Mouse (Mus musculus) layer of hippocampus, postnatal 10 days (tissue): Measurements from ENCODE around the gene Hes6. TPM values are rescaled to one million over a fixed set of nuclear protein-coding genes. Genes with fewer than 3 reads are reported as not detected.
A peak's percentile ranks its signal among the peaks of the same experiment; 100 is the strongest.

Experiments
- DNase-seq, 2 experiments: peaks; one replicate each; pipeline ENCODE4 v3.0.0; 2021; ENCODE audit warnings: low spot score in 2 of 2
- long read RNA-seq: library from polyadenylated mRNA; stranded (forward); transcript quantifications from one replicate; pipeline ENCODE4 v2.0.0, GENCODE M21; 2023
- total RNA-seq, 2 experiments: library from RNA; stranded (reverse); gene quantifications; 2 replicates each; pipeline ENCODE4 v1.2.3; 2021

Hes6 gene
- total RNA-seq = 10 to 100 TPM; 31.4 to 36.0 TPM
- long read RNA-seq, transcript Hes6-202 (3 exons, 1,573 nt) = minor isoform, 8 of 57 reads
- long read RNA-seq, transcript Hes6-201 (4 exons, 1,335 nt) = major isoform, 42 of 57 reads
- long read RNA-seq, partial matches to known transcripts = 3 of 57 reads
- long read RNA-seq, other reads (novel, unspliced or antisense) = 4 of 57 reads

GRCm38 (mm10) chr1:91413898-91414594, at the start of gene Hes6:
TSS of gene Hes6 (minus strand) at chr1:91414038.
- DNase-seq = peak; percentile 81 to 87

- no peak for DNase-seq
Observed at GRCm38 (mm10) chr1:91463336-91463995, 49.6 kb upstream of the Hes6 start.

- no peak for DNase-seq
Observed at GRCm38 (mm10) chr1:91460564-91460963, 46.7 kb upstream of the Hes6 start.

GRCm38 (mm10) chr1:91460069-91460468, 46.2 kb upstream of the Hes6 start:
- DNase-seq = no peak

- peak; percentile 99 for DNase-seq
Observed at GRCm38 (mm10) chr1:91459059-91459809, 45.4 kb upstream of the Hes6 start, which contains the start of gene Per2. TSS of gene Per2 (minus strand) at chr1:91459324.

- DNase-seq = peak; percentile 54 to 55
Observed at GRCm38 (mm10) chr1:91458223-91458861, 44.5 kb upstream of the Hes6 start.

GRCm38 (mm10) chr1:91457698-91458097, 43.9 kb upstream of the Hes6 start:
- DNase-seq = peak; percentile 30 to 42

- DNase-seq = no peak
Observed at GRCm38 (mm10) chr1:91457116-91457515, 43.3 kb upstream of the Hes6 start.

- peak; percentile 38 to 47 for DNase-seq
Observed at GRCm38 (mm10) chr1:91456301-91456801, 42.5 kb upstream of the Hes6 start.

- DNase-seq = peak; percentile 34 to 45
Observed at GRCm38 (mm10) chr1:91455661-91456161, 41.9 kb upstream of the Hes6 start.

GRCm38 (mm10) chr1:91454927-91455326, 41.1 kb upstream of the Hes6 start:
- no peak for DNase-seq

GRCm38 (mm10) chr1:91454366-91454765, 40.5 kb upstream of the Hes6 start:
- no peak for DNase-seq

GRCm38 (mm10) chr1:91453932-91454331, 40.1 kb upstream of the Hes6 start:
- no peak for DNase-seq

GRCm38 (mm10) chr1:91451547-91452084, 37.8 kb upstream of the Hes6 start:
- no peak for DNase-seq

GRCm38 (mm10) chr1:91450851-91451250, 37.0 kb upstream of the Hes6 start:
- DNase-seq = no peak

- DNase-seq = no peak
Observed at GRCm38 (mm10) chr1:91448688-91449087, 34.9 kb upstream of the Hes6 start.

- DNase-seq = no peak
Observed at GRCm38 (mm10) chr1:91446511-91446910, 32.7 kb upstream of the Hes6 start.

- DNase-seq = no peak
Observed at GRCm38 (mm10) chr1:91446060-91446459, 32.2 kb upstream of the Hes6 start.

GRCm38 (mm10) chr1:91444841-91445830, 31.3 kb upstream of the Hes6 start:
- DNase-seq = no peak
